Mouse (Mus musculus) spleen, adult 12 weeks (tissue): ENCODE measurements around the gene Rem1.

Experiments used
- DNase-seq: peaks from one replicate; pipeline ENCODE4 v3.0.0; 2022; ENCODE audit warnings: low spot score

Rem1 gene

GRCm38 (mm10) chr2:152626774-152627591 lies at the start of gene Rem1:
TSS of gene Rem1 (plus strand) at chr2:152626951.
- no peak for DNase-seq

GRCm38 (mm10) chr2:152580107-152580506 lies 46.6 kb upstream of the Rem1 start, which contains the start of gene Defb19:
TSS of gene Defb19 (minus strand) at chr2:152580312.
- DNase-seq = no peak

GRCm38 (mm10) chr2:152580612-152581011 lies 46.1 kb upstream of the Rem1 start:
- no peak for DNase-seq

GRCm38 (mm10) chr2:152586926-152587560 lies 39.7 kb upstream of the Rem1 start:
- DNase-seq = no peak

- DNase-seq = no peak
These were observed 38.3 kb upstream of the Rem1 start for GRCm38 (mm10) chr2:152588450-152588849.

- DNase-seq = no peak
These were observed 37.7 kb upstream of the Rem1 start for GRCm38 (mm10) chr2:152589021-152589420.

- no peak for DNase-seq
These were observed 27.5 kb upstream of the Rem1 start, which contains the start of gene Defb45 for GRCm38 (mm10) chr2:152599299-152599698. TSS of gene Defb45 (minus strand) at chr2:152599399.

- no peak for DNase-seq
These were observed 26.7 kb upstream of the Rem1 start for GRCm38 (mm10) chr2:152600076-152600475.

- no peak for DNase-seq
These were observed 25.3 kb upstream of the Rem1 start for GRCm38 (mm10) chr2:152601275-152601960.

GRCm38 (mm10) chr2:152604057-152604456 lies 22.7 kb upstream of the Rem1 start, which contains the start of gene Defb36:
TSS of gene Defb36 (plus strand) at chr2:152604327.
- no peak for DNase-seq

- no peak for DNase-seq
These were observed 19.0 kb upstream of the Rem1 start for GRCm38 (mm10) chr2:152607746-152608145.

- DNase-seq = no peak
These were observed 18.0 kb upstream of the Rem1 start for GRCm38 (mm10) chr2:152608719-152609118.

- DNase-seq = no peak
These were observed 14.6 kb upstream of the Rem1 start for GRCm38 (mm10) chr2:152612193-152612592.

- DNase-seq = peak; percentile 8
These were observed 11.2 kb upstream of the Rem1 start for GRCm38 (mm10) chr2:152615563-152615962.

- no peak for DNase-seq
These were observed 10.3 kb upstream of the Rem1 start for GRCm38 (mm10) chr2:152616470-152616869.

- no peak for DNase-seq
These were observed 9.4 kb upstream of the Rem1 start for GRCm38 (mm10) chr2:152617374-152617773.

- no peak for DNase-seq
These were observed 6.2 kb upstream of the Rem1 start for GRCm38 (mm10) chr2:152620367-152621134.

GRCm38 (mm10) chr2:152622151-152622550 lies 4.6 kb upstream of the Rem1 start:
- no peak for DNase-seq

GRCm38 (mm10) chr2:152622953-152623352 lies 3.8 kb upstream of the Rem1 start, which contains the start of gene Defb25:
TSS of gene Defb25 (minus strand) at chr2:152623053.
- DNase-seq = no peak

GRCm38 (mm10) chr2:152624566-152624965 lies 2.2 kb upstream of the Rem1 start:
- no peak for DNase-seq

GRCm38 (mm10) chr2:152625256-152625655 lies 1.5 kb upstream of the Rem1 start:
- no peak for DNase-seq

GRCm38 (mm10) chr2:152628066-152628465 lies 1.3 kb downstream of the Rem1 start:
- no peak for DNase-seq
